Mouse (Mus musculus): ENCODE measurements around the gene Fam69a. TPM values are rescaled to one million over a fixed set of nuclear protein-coding genes. Genes with fewer than 3 reads are reported as not detected.
A peak's percentile ranks its signal among the peaks of the same experiment; 100 is the strongest.

Gene Fam69a
- polyA plus RNA-seq (2012; rRNA removed): 0.88 and 1.8 TPM in 2 replicates
- polyA plus RNA-seq (2014; fragmentation: Nextera tagmentation; extraction: Ambion mirVana): 8.0 TPM in 2 replicates

DNA sequence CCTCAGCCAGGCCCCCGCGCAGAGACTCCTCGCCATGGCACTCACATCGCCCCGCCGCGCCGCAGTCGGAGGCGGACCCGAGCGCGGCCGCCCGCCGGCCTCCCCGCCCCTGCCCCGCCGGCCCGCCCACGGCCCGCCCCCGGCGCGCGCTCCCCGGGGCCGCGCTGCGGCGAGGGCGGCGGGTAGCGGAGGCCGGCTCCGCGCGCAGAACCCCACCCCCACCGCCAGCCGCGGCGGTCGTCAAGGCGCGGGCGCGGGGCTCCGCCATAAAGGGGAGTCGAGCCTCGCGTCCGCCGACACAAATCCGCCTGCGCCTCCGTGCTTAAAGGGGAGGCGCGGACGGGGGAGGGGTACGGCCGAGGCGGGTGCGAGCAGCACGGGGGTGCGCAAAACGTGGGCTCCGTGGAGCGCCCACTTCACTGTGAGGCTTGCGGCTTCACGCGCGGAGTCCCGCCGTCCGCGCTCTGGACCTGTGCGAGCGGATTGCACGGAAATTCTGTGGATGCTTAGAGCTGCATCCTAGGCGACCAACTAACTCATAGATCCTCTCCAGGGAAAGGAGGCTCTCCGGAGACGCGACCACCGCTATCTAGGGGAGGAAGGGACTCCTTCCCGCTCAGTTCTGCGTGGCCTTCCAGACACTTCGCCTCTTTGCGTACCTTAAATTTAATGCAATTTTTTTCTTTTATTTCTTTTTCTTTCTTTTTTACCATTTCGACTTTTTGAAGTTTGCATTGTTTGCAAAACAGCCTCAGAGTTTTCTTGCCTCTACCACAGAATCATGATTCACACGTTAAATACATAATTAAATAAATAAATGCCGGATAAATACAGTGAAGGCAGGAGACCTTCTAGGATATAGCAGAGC is at the start of gene Fam69a:
Gene Fam69a (minus strand): TSS at position 119 of the 868 bp plus-strand sequence.
- TF ChIP-seq EP300 (IDR thresholded peaks at IDR 0.05; ENCODE audit: low read depth) (no peak), CTCF (IDR thresholded peaks at IDR 0.05; ENCODE audit: low read depth) (no peak)
- Histone ChIP-seq H3K9ac (replicated peaks) (peak within 1 kb of the TSS; percentile 93), H3K4me3 (ENCODE audit: insufficient read depth in 1 of 2, low read depth in 2 of 2, low read length in 2 of 2) (peak within 1 kb of the TSS; percentile 72 to 96), H3K36me3 (replicated peaks; ENCODE audit: control insufficient read depth, insufficient read depth, low read depth) (no peaks in the 10 kb centered on the region), H3K4me2 (ENCODE audit: low read depth) (peak within 1 kb of the TSS; percentile 99), H3K9me3 (ENCODE audit: control insufficient read depth, low read length) (no peaks in the 10 kb centered on the region), H3K27ac (peak within 1 kb of the TSS; percentile 68), H3K4me1 (replicated peaks; ENCODE audit: control insufficient read depth in 2 of 2, insufficient read depth in 2 of 2, low read length in 1 of 2) (peaks cover 4 to 10% of the 10 kb centered on the region in 2 experiments), H3K27me3 (ENCODE audit: control insufficient read depth, insufficient read depth, low read length) (no peaks in the 10 kb centered on the region)
- ATAC-seq (ENCODE audit: insufficient read depth): peak; percentile 93
- under 1% methylated on average over 64 of the region's 91 CpGs for WGBS (ENCODE audit: insufficient replicate concordance)
- DNase-seq (ENCODE audit: low read depth in 3 of 3, low spot score in 3 of 3): peak; percentile 55 to 62 (median 59)

DNA sequence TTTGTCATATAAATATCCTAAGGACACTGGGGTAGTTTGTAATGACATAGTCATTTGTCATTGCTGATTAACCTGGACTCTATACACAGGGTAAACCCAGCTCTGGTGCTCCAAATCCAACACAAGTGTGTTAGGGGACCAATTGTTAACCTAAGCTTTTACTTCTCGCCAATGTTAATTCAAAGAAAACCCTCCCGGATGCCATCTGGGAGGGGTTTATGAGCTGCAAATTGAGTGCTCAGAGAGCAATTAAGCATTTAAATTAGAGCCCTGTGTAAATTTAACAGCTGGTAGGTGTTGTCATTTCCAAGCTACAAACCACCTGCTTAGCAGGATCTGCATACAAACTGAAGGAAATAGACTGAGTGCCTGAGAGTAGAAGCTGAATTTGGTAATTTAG is 48.6 kb upstream of the Fam69a start:
- no peak overlapping the region for H3K4me3 ChIP-seq (ENCODE audit: insufficient read depth in 1 of 2, low read depth in 2 of 2, low read length in 2 of 2)
- H3K9ac ChIP-seq (replicated peaks): no peak overlapping the region
- no peaks in the 10 kb centered on the region for H3K27me3 ChIP-seq (ENCODE audit: control insufficient read depth, insufficient read depth, low read length)
- no peaks in the 10 kb centered on the region for H3K36me3 ChIP-seq (replicated peaks; ENCODE audit: control insufficient read depth, insufficient read depth, low read depth)
- WGBS (ENCODE audit: insufficient replicate concordance): 35% methylated on average over 2 of the region's 2 CpGs
- H3K4me1 ChIP-seq (replicated peaks; ENCODE audit: control insufficient read depth in 2 of 2, insufficient read depth in 2 of 2, low read length in 1 of 2): peaks cover 0 to 5% of the 10 kb centered on the region in 2 experiments; a peak in 2 of 4 replicates
- DNase-seq (ENCODE audit: low read depth in 3 of 3, low spot score in 3 of 3) (no peak), ATAC-seq (ENCODE audit: insufficient read depth) (no peak)
- no peak overlapping the region for H3K27ac ChIP-seq
- TF ChIP-seq EP300 (IDR thresholded peaks at IDR 0.05; ENCODE audit: low read depth): no peak
- H3K9me3 ChIP-seq (ENCODE audit: control insufficient read depth, low read length): no peaks in the 10 kb centered on the region
- no peak overlapping the region for H3K4me2 ChIP-seq (ENCODE audit: low read depth)

DNA sequence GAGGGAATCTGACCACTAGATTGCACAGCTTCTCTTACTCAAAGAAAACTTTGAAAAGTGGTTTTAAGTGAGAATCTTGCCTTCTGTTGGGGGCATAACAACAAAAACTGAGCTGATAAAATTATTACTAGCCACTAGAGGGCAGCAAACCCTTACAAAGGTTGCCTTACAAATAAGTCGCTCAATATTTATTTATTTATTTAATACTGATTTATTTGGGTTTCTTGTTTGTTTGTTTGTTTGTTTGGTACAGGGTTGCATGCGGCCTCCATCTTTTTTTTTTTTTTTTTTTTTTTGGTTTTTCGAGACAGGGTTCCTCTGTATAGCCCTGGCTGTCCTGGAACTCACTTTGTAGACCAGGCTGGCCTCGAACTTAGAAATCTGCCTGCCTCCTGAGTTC is 47.3 kb upstream of the Fam69a start:
- TF ChIP-seq EP300 (IDR thresholded peaks at IDR 0.05; ENCODE audit: low read depth): no peak
- TF ChIP-seq CTCF (IDR thresholded peaks at IDR 0.05; ENCODE audit: low read depth): peak; percentile 63
- Histone ChIP-seq H3K9ac (replicated peaks) (no peak overlapping the region), H3K4me3 (ENCODE audit: insufficient read depth in 1 of 2, low read depth in 2 of 2, low read length in 2 of 2) (no peak overlapping the region), H3K36me3 (replicated peaks; ENCODE audit: control insufficient read depth, insufficient read depth, low read depth) (no peaks in the 10 kb centered on the region), H3K4me2 (ENCODE audit: low read depth) (no peak overlapping the region), H3K27ac (no peak overlapping the region), H3K27me3 (ENCODE audit: control insufficient read depth, insufficient read depth, low read length) (no peaks in the 10 kb centered on the region), H3K9me3 (ENCODE audit: control insufficient read depth, low read length) (no peaks in the 10 kb centered on the region), H3K4me1 (replicated peaks; ENCODE audit: control insufficient read depth in 2 of 2, insufficient read depth in 2 of 2, low read length in 1 of 2) (peaks cover 5 to 11% of the 10 kb centered on the region in 2 experiments; a peak in 3 of 4 replicates)
- ATAC-seq (ENCODE audit: insufficient read depth) (no peak), DNase-seq (ENCODE audit: low read depth in 3 of 3, low spot score in 3 of 3) (peak; percentile 32 to 44 (median 41))
- 30% methylated on average over 4 of the region's 4 CpGs for WGBS (ENCODE audit: insufficient replicate concordance)

DNA sequence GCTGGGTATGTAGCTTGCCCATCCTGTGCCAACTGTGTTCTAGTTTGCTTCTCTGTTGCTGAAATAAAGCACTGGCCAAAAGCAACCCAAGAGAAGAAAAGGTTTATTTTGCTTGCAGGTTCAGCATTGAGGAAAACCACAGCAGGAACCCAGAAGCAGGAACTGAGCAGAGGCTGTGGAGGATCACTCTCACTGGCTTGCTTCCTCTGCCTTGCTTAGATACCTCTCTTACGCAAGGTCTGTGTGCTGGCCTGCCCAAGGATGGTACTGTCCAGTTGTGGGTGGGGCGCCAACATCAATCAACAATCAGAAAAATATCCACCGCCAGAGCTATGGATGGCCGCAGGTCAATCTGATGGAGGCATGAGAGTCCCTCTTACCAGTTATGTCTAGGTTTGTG is 44.4 kb upstream of the Fam69a start:
- no peak for ATAC-seq (ENCODE audit: insufficient read depth)

DNA sequence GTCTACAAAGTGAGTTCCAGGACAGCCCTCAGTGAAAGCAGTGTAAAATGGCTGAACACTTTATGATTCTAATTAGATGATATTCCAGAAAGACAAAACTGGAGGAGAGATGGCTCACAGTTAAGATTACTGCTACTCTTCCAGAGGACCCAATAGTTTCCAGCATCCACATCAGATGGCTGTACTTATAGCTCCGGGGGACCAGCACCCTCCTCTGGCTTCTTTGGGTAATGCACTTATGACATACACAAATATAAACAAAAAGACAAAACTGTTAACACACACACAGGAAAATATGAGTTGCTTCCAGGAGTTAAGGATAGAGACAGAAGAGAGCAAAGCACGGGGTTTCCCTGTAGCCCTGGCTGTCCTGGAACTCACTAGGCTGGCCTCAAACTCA is 43.1 kb upstream of the Fam69a start:
- no peaks in the 10 kb centered on the region for H3K36me3 ChIP-seq (replicated peaks; ENCODE audit: control insufficient read depth, insufficient read depth, low read depth)
- no peaks in the 10 kb centered on the region for H3K9me3 ChIP-seq (ENCODE audit: control insufficient read depth, low read length)
- no peaks in the 10 kb centered on the region for H3K27me3 ChIP-seq (ENCODE audit: control insufficient read depth, insufficient read depth, low read length)
- no peak overlapping the region; the same call in 1 of the 2 replicates for H3K9ac ChIP-seq (replicated peaks)
- H3K4me1 ChIP-seq (replicated peaks; ENCODE audit: control insufficient read depth in 2 of 2, insufficient read depth in 2 of 2, low read length in 1 of 2): peaks cover 16 to 26% of the 10 kb centered on the region in 2 experiments
- TF ChIP-seq CTCF (IDR thresholded peaks at IDR 0.05; ENCODE audit: low read depth) (peak; percentile 51; the same call in 1 of the 2 replicates), EP300 (IDR thresholded peaks at IDR 0.05; ENCODE audit: low read depth) (no peak)
- H3K27ac ChIP-seq: no peak overlapping the region
- H3K4me3 ChIP-seq (ENCODE audit: insufficient read depth in 1 of 2, low read depth in 2 of 2, low read length in 2 of 2): no peak overlapping the region
- H3K4me2 ChIP-seq (ENCODE audit: low read depth): no peak overlapping the region
- ATAC-seq (ENCODE audit: insufficient read depth) (no peak), DNase-seq (ENCODE audit: low read depth in 3 of 3, low spot score in 3 of 3) (peak in 2 of 3 experiments; percentile 19 to 23)
- 53% methylated on average over 2 of the region's 2 CpGs for WGBS (ENCODE audit: insufficient replicate concordance)

More for the DNA sequence above, 44.4 kb upstream of the Fam69a start:
- H3K27ac ChIP-seq: no peak overlapping the region
- 64% methylated on average over 4 of the region's 4 CpGs for WGBS (ENCODE audit: insufficient replicate concordance)
- no peak overlapping the region for H3K9ac ChIP-seq (replicated peaks)
- no peak overlapping the region for H3K4me2 ChIP-seq (ENCODE audit: low read depth)
- H3K36me3 ChIP-seq (replicated peaks; ENCODE audit: control insufficient read depth, insufficient read depth, low read depth): no peaks in the 10 kb centered on the region
- H3K27me3 ChIP-seq (ENCODE audit: control insufficient read depth, insufficient read depth, low read length): no peaks in the 10 kb centered on the region
- no peak overlapping the region for H3K4me3 ChIP-seq (ENCODE audit: insufficient read depth in 1 of 2, low read depth in 2 of 2, low read length in 2 of 2)
- no peaks in the 10 kb centered on the region for H3K9me3 ChIP-seq (ENCODE audit: control insufficient read depth, low read length)
- H3K4me1 ChIP-seq (replicated peaks; ENCODE audit: control insufficient read depth in 2 of 2, insufficient read depth in 2 of 2, low read length in 1 of 2): peaks cover 16 to 26% of the 10 kb centered on the region in 2 experiments
- TF ChIP-seq CTCF (IDR thresholded peaks at IDR 0.05; ENCODE audit: low read depth) (no peak), EP300 (IDR thresholded peaks at IDR 0.05; ENCODE audit: low read depth) (no peak)
- DNase-seq (ENCODE audit: low read depth in 3 of 3, low spot score in 3 of 3): no peak
